Mouse (Mus musculus) G1E (cell line): ENCODE measurements at regions not wholly inside any gene's neighbourhood (a gene's known extent, or its start where the extent isn't known, plus 50 kb on each side); places are given as distances from the start of the nearest gene placed in this dataset.

Source experiments
- ATAC-seq: 2 replicates; pipeline ENCODE4 v1.8.0; 2016; ENCODE audit warnings: mild to moderate bottlenecking; ENCODE audit not compliant: insufficient number of reproducible peaks, poor library complexity, low FRiP score, severe bottlenecking; ENCODE audit errors: extremely low read depth
- DNase-seq: peaks from one replicate; pipeline ENCODE4 v3.0.0; 2012; ENCODE audit warnings: low spot score
- H3K27me3 ChIP-seq: 2 replicates; pipeline ENCODE4 v1.6.1; 2012; ENCODE audit warnings: mild to moderate bottlenecking, low read length, inconsistent platforms; ENCODE audit not compliant: insufficient read depth
- H3K36me3 ChIP-seq: replicated peaks from 2 replicates; pipeline ENCODE3; 2012; ENCODE audit warnings: mild to moderate bottlenecking, inconsistent platforms
- H3K4me1 ChIP-seq: 2 replicates; pipeline ENCODE4 v1.6.1; 2012; ENCODE audit warnings: low read depth, low read length, inconsistent platforms, mixed read lengths; ENCODE audit not compliant: insufficient read depth
- H3K4me3 ChIP-seq: 2 replicates; pipeline ENCODE4 v1.5.1; 2012; ENCODE audit warnings: low read depth, mild to moderate bottlenecking, inconsistent platforms, low read length, moderate library complexity, mixed read lengths
- H3K9me3 ChIP-seq: replicated peaks from 2 replicates; pipeline ENCODE4 v1.6.1; 2012; ENCODE audit warnings: inconsistent platforms
- CTCF ChIP-seq: IDR thresholded peaks from 2 replicates; pipeline ENCODE4 v1.5.1; 2012; ENCODE audit warnings: low read depth, low read length, inconsistent platforms, mixed read lengths
- GATA1 ChIP-seq: IDR thresholded peaks from 2 replicates; pipeline ENCODE4 v1.6.1; 2012; ENCODE audit warnings: borderline replicate concordance, low read length, inconsistent platforms, mixed read lengths
- GATA2 ChIP-seq: IDR thresholded peaks from 2 replicates; pipeline ENCODE4 v1.6.1; 2012; ENCODE audit warnings: low read depth, low read length, inconsistent platforms, borderline replicate concordance
- POLR2AphosphoS5 ChIP-seq: IDR thresholded peaks from 2 replicates; pipeline ENCODE4 v1.6.1; 2012; ENCODE audit warnings: low read depth, low read length, inconsistent platforms; ENCODE audit not compliant: insufficient replicate concordance
- TAL1 ChIP-seq: conservative IDR thresholded peaks from 2 replicates; pipeline ENCODE4 v1.6.1; 2012; ENCODE audit warnings: low read depth, low read length, inconsistent platforms, mixed read lengths

- TF ChIP-seq CTCF (no peak), TAL1 (no peak), POLR2AphosphoS5 (no peak), GATA1 (no peak), GATA2 (no peak)
- Histone ChIP-seq H3K27me3 (no peaks in the 10 kb centered on the region), H3K4me1 (no peaks in the 10 kb centered on the region), H3K36me3 (no peaks in the 10 kb centered on the region), H3K4me3 (no peak overlapping the region), H3K9me3 (peaks cover 10% of the 10 kb centered on the region)
- DNase-seq (no peak), ATAC-seq (no peak)
These were observed 642.0 kb upstream of the Sox9 start for GRCm38 (mm10) chr11:112140058-112140457.

- H3K36me3 ChIP-seq = no peaks in the 10 kb centered on the region
- no peak overlapping the region for H3K4me3 ChIP-seq
- peaks cover 10% of the 10 kb centered on the region for H3K9me3 ChIP-seq
- TF ChIP-seq TAL1 (no peak), POLR2AphosphoS5 (no peak), GATA1 (no peak)
- no peaks in the 10 kb centered on the region for H3K4me1 ChIP-seq
- no peaks in the 10 kb centered on the region for H3K27me3 ChIP-seq
- ATAC-seq = no peak
- DNase-seq = no peak
These were observed 641.5 kb upstream of the Sox9 start for GRCm38 (mm10) chr11:112140495-112140894.

- H3K4me3 ChIP-seq = no peak overlapping the region
- no peaks in the 10 kb centered on the region for H3K36me3 ChIP-seq
- ATAC-seq = no peak
- H3K9me3 ChIP-seq = peaks cover 10% of the 10 kb centered on the region
- no peaks in the 10 kb centered on the region for H3K27me3 ChIP-seq
- no peaks in the 10 kb centered on the region for H3K4me1 ChIP-seq
- TF ChIP-seq GATA2 (no peak), TAL1 (no peak), POLR2AphosphoS5 (no peak), GATA1 (no peak), CTCF (no peak)
- DNase-seq = no peak
These were observed 641.1 kb upstream of the Sox9 start for GRCm38 (mm10) chr11:112140912-112141311.

- DNase-seq (no peak), ATAC-seq (no peak)
- Histone ChIP-seq H3K36me3 (no peaks in the 10 kb centered on the region), H3K4me3 (no peak overlapping the region), H3K27me3 (no peaks in the 10 kb centered on the region), H3K4me1 (no peaks in the 10 kb centered on the region), H3K9me3 (peaks cover 45% of the 10 kb centered on the region)
- TF ChIP-seq GATA1 (no peak), GATA2 (no peak), POLR2AphosphoS5 (no peak), CTCF (no peak), TAL1 (no peak)
These were observed 630.0 kb upstream of the Sox9 start for GRCm38 (mm10) chr11:112152051-112152450.

GRCm38 (mm10) chr11:112153198-112153597 lies 628.8 kb upstream of the Sox9 start:
- H3K27me3 ChIP-seq = no peaks in the 10 kb centered on the region

GRCm38 (mm10) chr11:112154712-112155319 lies 627.2 kb upstream of the Sox9 start:
- ATAC-seq (no peak), DNase-seq (no peak)
- Histone ChIP-seq H3K4me1 (no peaks in the 10 kb centered on the region), H3K27me3 (no peaks in the 10 kb centered on the region), H3K9me3 (peaks cover 43% of the 10 kb centered on the region), H3K36me3 (no peaks in the 10 kb centered on the region), H3K4me3 (no peak overlapping the region)
- TF ChIP-seq GATA1 = no peak

More at GRCm38 (mm10) chr11:112153198-112153597, 628.8 kb upstream of the Sox9 start:
- no peak for ATAC-seq
- DNase-seq = no peak
- Histone ChIP-seq H3K36me3 (no peaks in the 10 kb centered on the region), H3K4me1 (no peaks in the 10 kb centered on the region), H3K9me3 (peaks cover 47% of the 10 kb centered on the region), H3K4me3 (no peak overlapping the region)
- TF ChIP-seq CTCF (no peak), GATA1 (no peak), TAL1 (no peak), POLR2AphosphoS5 (no peak)

GRCm38 (mm10) chr11:112155339-112155955 lies 626.6 kb upstream of the Sox9 start:
- no peaks in the 10 kb centered on the region for H3K36me3 ChIP-seq
- no peak for DNase-seq
- H3K4me3 ChIP-seq = no peak overlapping the region
- H3K27me3 ChIP-seq = no peaks in the 10 kb centered on the region
- TF ChIP-seq CTCF (no peak), POLR2AphosphoS5 (no peak), GATA1 (no peak), GATA2 (no peak), TAL1 (no peak)
- H3K9me3 ChIP-seq = peaks cover 39% of the 10 kb centered on the region
- ATAC-seq = no peak
- H3K4me1 ChIP-seq = no peaks in the 10 kb centered on the region
